Mouse (Mus musculus): Measurements from ENCODE around the gene Mael. TPM values are rescaled to one million over a fixed set of nuclear protein-coding genes. Genes with fewer than 3 reads are reported as not detected.

Mael gene
- not detected in 2 replicates for polyA plus RNA-seq (2015; fragmentation: Nextera tagmentation; extraction: Ambion mirVana)

- no peak for DNase-seq (ENCODE audit: low spot score)
Measured at GRCm38 (mm10) chr1:166238315-166238969, at the start of gene Mael. Mael (minus strand) TSS chr1:166238747.

- DNase-seq (ENCODE audit: low spot score), result no peak
Measured at GRCm38 (mm10) chr1:166286231-166286630, 47.7 kb upstream of the Mael start.

- DNase-seq (ENCODE audit: low spot score), result no peak
Measured at GRCm38 (mm10) chr1:166284390-166284789, 45.8 kb upstream of the Mael start.

GRCm38 (mm10) chr1:166283451-166283850 is 44.9 kb upstream of the Mael start:
- no peak for DNase-seq (ENCODE audit: low spot score)

- DNase-seq (ENCODE audit: low spot score), result no peak
Measured at GRCm38 (mm10) chr1:166282597-166283210, 44.2 kb upstream of the Mael start.

GRCm38 (mm10) chr1:166281836-166282235 is 43.3 kb upstream of the Mael start:
- no peak for DNase-seq (ENCODE audit: low spot score)

- no peak for DNase-seq (ENCODE audit: low spot score)
Measured at GRCm38 (mm10) chr1:166281287-166281686, 42.7 kb upstream of the Mael start.

GRCm38 (mm10) chr1:166280566-166280965 is 42.0 kb upstream of the Mael start:
- no peak for DNase-seq (ENCODE audit: low spot score)

GRCm38 (mm10) chr1:166279580-166280206 is 41.1 kb upstream of the Mael start:
- no peak for DNase-seq (ENCODE audit: low spot score)

- no peak for DNase-seq (ENCODE audit: low spot score)
Measured at GRCm38 (mm10) chr1:166278786-166279185, 40.2 kb upstream of the Mael start.

- DNase-seq (ENCODE audit: low spot score), result no peak
Measured at GRCm38 (mm10) chr1:166268218-166268617, 29.7 kb upstream of the Mael start.

- peak; percentile 11 for DNase-seq (ENCODE audit: low spot score)
Measured at GRCm38 (mm10) chr1:166266918-166267317, 28.4 kb upstream of the Mael start.

GRCm38 (mm10) chr1:166266001-166266705 is 27.6 kb upstream of the Mael start:
- DNase-seq (ENCODE audit: low spot score), result no peak

- no peak for DNase-seq (ENCODE audit: low spot score)
Measured at GRCm38 (mm10) chr1:166259526-166259925, 21.0 kb upstream of the Mael start.

GRCm38 (mm10) chr1:166256898-166257297 is 18.4 kb upstream of the Mael start:
- DNase-seq (ENCODE audit: low spot score), result no peak

- DNase-seq (ENCODE audit: low spot score), result no peak
Measured at GRCm38 (mm10) chr1:166256302-166256701, 17.8 kb upstream of the Mael start.

- DNase-seq (ENCODE audit: low spot score), result no peak
Measured at GRCm38 (mm10) chr1:166255651-166256050, 17.1 kb upstream of the Mael start.

GRCm38 (mm10) chr1:166255091-166255490 is 16.5 kb upstream of the Mael start:
- no peak for DNase-seq (ENCODE audit: low spot score)

- DNase-seq (ENCODE audit: low spot score), result no peak
Measured at GRCm38 (mm10) chr1:166253898-166254894, 15.6 kb upstream of the Mael start, which contains the start of gene Ildr2. Ildr2 (plus strand) TSS chr1:166254139.

GRCm38 (mm10) chr1:166244285-166244684 is 5.7 kb upstream of the Mael start:
- no peak for DNase-seq (ENCODE audit: low spot score)

GRCm38 (mm10) chr1:166214181-166214580 is 24.4 kb downstream of the Mael start:
- DNase-seq (ENCODE audit: low spot score), result no peak
